Mouse (Mus musculus): ENCODE data around the gene Slc30a2. TPM values are rescaled to one million over a fixed set of nuclear protein-coding genes. Genes with fewer than 3 reads are reported as not detected.
"Not testable (repeated sequence)": the region's sequence is repeated elsewhere in the genome, so short reads cannot be mapped to it uniquely, and the experiment has no call there.

The Slc30a2 gene
- polyA plus RNA-seq, 1 experiment from 2014 or later: not detected

GRCm38 (mm10) chr4:134378089-134378615, 35.2 kb downstream of the Slc30a2 start:
- Histone ChIP-seq H3K9ac (ENCODE audit: low read length) (no peak overlapping the region), H3K9me3 (ENCODE audit: control insufficient read depth, low read length) (no peaks in the 10 kb centered on the region), H3K27ac (ENCODE audit: low read depth, low read length) (no peak overlapping the region), H3K4me1 (ENCODE audit: control insufficient read depth, insufficient read depth, low read length) (no peaks in the 10 kb centered on the region), H3K4me2 (no peak overlapping the region), H3K4me3 (ENCODE audit: low read depth, low read length) (no peak overlapping the region), H3K36me3 (ENCODE audit: control insufficient read depth, insufficient read depth, low read length) (no peaks in the 10 kb centered on the region), H3K27me3 (ENCODE audit: control insufficient read depth, insufficient read depth, low read length) (no peaks in the 10 kb centered on the region)
- DNase-seq (ENCODE audit: low spot score, missing footprints): no peak
- WGBS: 40% methylated on average over 10 of the region's 10 CpGs
- no peak for ATAC-seq (ENCODE audit: low FRiP score)

GRCm38 (mm10) chr4:134379510-134379909, 36.5 kb downstream of the Slc30a2 start:
- no peak for ATAC-seq (ENCODE audit: low FRiP score)
- Histone ChIP-seq H3K36me3 (ENCODE audit: control insufficient read depth, insufficient read depth, low read length) (no peaks in the 10 kb centered on the region), H3K4me2 (no peak overlapping the region), H3K4me1 (ENCODE audit: control insufficient read depth, insufficient read depth, low read length) (no peaks in the 10 kb centered on the region), H3K27ac (ENCODE audit: low read depth, low read length) (no peak overlapping the region), H3K27me3 (ENCODE audit: control insufficient read depth, insufficient read depth, low read length) (no peaks in the 10 kb centered on the region), H3K9ac (ENCODE audit: low read length) (no peak overlapping the region), H3K9me3 (ENCODE audit: control insufficient read depth, low read length) (no peaks in the 10 kb centered on the region), H3K4me3 (ENCODE audit: low read depth, low read length) (no peak overlapping the region)
- 83% methylated on average over 8 of the region's 8 CpGs for WGBS
- no peak for DNase-seq (ENCODE audit: low spot score, missing footprints)

- 100% methylated on average over 2 of the region's 6 CpGs for WGBS
- not testable (repeated sequence) for ATAC-seq (ENCODE audit: low FRiP score); DNase-seq (ENCODE audit: low spot score, missing footprints); H3K27ac ChIP-seq (ENCODE audit: low read depth, low read length); H3K4me1 ChIP-seq (ENCODE audit: control insufficient read depth, insufficient read depth, low read length); H3K4me3 ChIP-seq (ENCODE audit: low read depth, low read length); H3K9ac ChIP-seq (ENCODE audit: low read length); H3K4me2 ChIP-seq; H3K9me3 ChIP-seq (ENCODE audit: control insufficient read depth, low read length); H3K27me3 ChIP-seq (ENCODE audit: control insufficient read depth, insufficient read depth, low read length); H3K36me3 ChIP-seq (ENCODE audit: control insufficient read depth, insufficient read depth, low read length)
Observed at GRCm38 (mm10) chr4:134383750-134384149, 40.8 kb downstream of the Slc30a2 start, which contains the start of gene Extl1. Gene Extl1, minus strand, starts transcription at chr4:134383850.

GRCm38 (mm10) chr4:134387268-134387667, 44.3 kb downstream of the Slc30a2 start:
- no peaks in the 10 kb centered on the region for H3K4me1 ChIP-seq (ENCODE audit: control insufficient read depth, insufficient read depth, low read length)
- WGBS: 80% methylated on average over 6 of the region's 6 CpGs
- ATAC-seq (ENCODE audit: low FRiP score): no peak

GRCm38 (mm10) chr4:134388397-134388796, 45.4 kb downstream of the Slc30a2 start:
- no peaks in the 10 kb centered on the region for H3K4me1 ChIP-seq (ENCODE audit: control insufficient read depth, insufficient read depth, low read length)
- no peaks in the 10 kb centered on the region for H3K9me3 ChIP-seq (ENCODE audit: control insufficient read depth, low read length)
- H3K27ac ChIP-seq (ENCODE audit: low read depth, low read length): no peak overlapping the region
- H3K4me2 ChIP-seq: no peak overlapping the region
- WGBS: 20% methylated on average over 5 of the region's 5 CpGs
- ATAC-seq (ENCODE audit: low FRiP score): no peak
- no peaks in the 10 kb centered on the region for H3K27me3 ChIP-seq (ENCODE audit: control insufficient read depth, insufficient read depth, low read length)
- no peak overlapping the region for H3K9ac ChIP-seq (ENCODE audit: low read length)
- DNase-seq (ENCODE audit: low spot score, missing footprints): peak; percentile 92
- no peaks in the 10 kb centered on the region for H3K36me3 ChIP-seq (ENCODE audit: control insufficient read depth, insufficient read depth, low read length)
- H3K4me3 ChIP-seq (ENCODE audit: low read depth, low read length): no peak overlapping the region

More at GRCm38 (mm10) chr4:134387268-134387667, 44.3 kb downstream of the Slc30a2 start:
- no peak overlapping the region for H3K4me3 ChIP-seq (ENCODE audit: low read depth, low read length)
- H3K36me3 ChIP-seq (ENCODE audit: control insufficient read depth, insufficient read depth, low read length): no peaks in the 10 kb centered on the region
- H3K9me3 ChIP-seq (ENCODE audit: control insufficient read depth, low read length): no peaks in the 10 kb centered on the region
- H3K27ac ChIP-seq (ENCODE audit: low read depth, low read length): no peak overlapping the region
- H3K27me3 ChIP-seq (ENCODE audit: control insufficient read depth, insufficient read depth, low read length): no peaks in the 10 kb centered on the region
- no peak overlapping the region for H3K4me2 ChIP-seq
- H3K9ac ChIP-seq (ENCODE audit: low read length): no peak overlapping the region
- DNase-seq (ENCODE audit: low spot score, missing footprints): no peak

GRCm38 (mm10) chr4:134391636-134392035, 48.7 kb downstream of the Slc30a2 start:
- H3K9ac ChIP-seq (ENCODE audit: low read length): no peak overlapping the region
- no peaks in the 10 kb centered on the region for H3K27me3 ChIP-seq (ENCODE audit: control insufficient read depth, insufficient read depth, low read length)
- H3K9me3 ChIP-seq (ENCODE audit: control insufficient read depth, low read length): no peaks in the 10 kb centered on the region
- no peak for ATAC-seq (ENCODE audit: low FRiP score)
- H3K4me1 ChIP-seq (ENCODE audit: control insufficient read depth, insufficient read depth, low read length): peaks cover under 1% of the 10 kb centered on the region
- no peak overlapping the region for H3K4me2 ChIP-seq
- 59% methylated on average over 1 of the region's 1 CpGs for WGBS
- no peak overlapping the region for H3K27ac ChIP-seq (ENCODE audit: low read depth, low read length)
- no peaks in the 10 kb centered on the region for H3K36me3 ChIP-seq (ENCODE audit: control insufficient read depth, insufficient read depth, low read length)
- no peak for DNase-seq (ENCODE audit: low spot score, missing footprints)
- no peak overlapping the region for H3K4me3 ChIP-seq (ENCODE audit: low read depth, low read length)

- no peaks in the 10 kb centered on the region for H3K9me3 ChIP-seq (ENCODE audit: control insufficient read depth, low read length)
- H3K4me1 ChIP-seq (ENCODE audit: control insufficient read depth, insufficient read depth, low read length): peaks cover 6% of the 10 kb centered on the region
- no peaks in the 10 kb centered on the region for H3K36me3 ChIP-seq (ENCODE audit: control insufficient read depth, insufficient read depth, low read length)
- H3K9ac ChIP-seq (ENCODE audit: low read length): no peak overlapping the region
- WGBS: 22% methylated on average over 8 of the region's 8 CpGs
- no peak overlapping the region for H3K4me2 ChIP-seq
- no peak for DNase-seq (ENCODE audit: low spot score, missing footprints)
- H3K4me3 ChIP-seq (ENCODE audit: low read depth, low read length): no peak overlapping the region
- H3K27ac ChIP-seq (ENCODE audit: low read depth, low read length): no peak overlapping the region
- H3K27me3 ChIP-seq (ENCODE audit: control insufficient read depth, insufficient read depth, low read length): no peaks in the 10 kb centered on the region
- no peak for ATAC-seq (ENCODE audit: low FRiP score)
Observed at GRCm38 (mm10) chr4:134392595-134392994, 49.6 kb downstream of the Slc30a2 start.

GRCm38 (mm10) chr4:134393026-134393425, 50.0 kb downstream of the Slc30a2 start:
- Histone ChIP-seq H3K36me3 (ENCODE audit: control insufficient read depth, insufficient read depth, low read length) (no peaks in the 10 kb centered on the region), H3K9ac (ENCODE audit: low read length) (no peak overlapping the region), H3K27ac (ENCODE audit: low read depth, low read length) (no peak overlapping the region), H3K9me3 (ENCODE audit: control insufficient read depth, low read length) (no peaks in the 10 kb centered on the region), H3K4me3 (ENCODE audit: low read depth, low read length) (no peak overlapping the region), H3K4me2 (no peak overlapping the region), H3K27me3 (ENCODE audit: control insufficient read depth, insufficient read depth, low read length) (no peaks in the 10 kb centered on the region), H3K4me1 (ENCODE audit: control insufficient read depth, insufficient read depth, low read length) (peaks cover 6% of the 10 kb centered on the region)
- DNase-seq (ENCODE audit: low spot score, missing footprints) (peak; percentile 86), ATAC-seq (ENCODE audit: low FRiP score) (no peak)
- WGBS: 22% methylated on average over 12 of the region's 12 CpGs

- no peak overlapping the region for H3K4me2 ChIP-seq
Observed at GRCm38 (mm10) chr4:134395142-134395541, 52.2 kb downstream of the Slc30a2 start.

More at GRCm38 (mm10) chr4:134395142-134395541, 52.2 kb downstream of the Slc30a2 start:
- no peak overlapping the region for H3K4me3 ChIP-seq (ENCODE audit: low read depth, low read length)
- no peak for DNase-seq (ENCODE audit: low spot score, missing footprints)
- H3K9me3 ChIP-seq (ENCODE audit: control insufficient read depth, low read length): no peaks in the 10 kb centered on the region
- no peak for ATAC-seq (ENCODE audit: low FRiP score)
- WGBS: 93% methylated on average over 7 of the region's 7 CpGs
- H3K27me3 ChIP-seq (ENCODE audit: control insufficient read depth, insufficient read depth, low read length): no peaks in the 10 kb centered on the region
- no peak overlapping the region for H3K9ac ChIP-seq (ENCODE audit: low read length)
- peaks cover 6% of the 10 kb centered on the region for H3K4me1 ChIP-seq (ENCODE audit: control insufficient read depth, insufficient read depth, low read length)
- H3K36me3 ChIP-seq (ENCODE audit: control insufficient read depth, insufficient read depth, low read length): no peaks in the 10 kb centered on the region
- H3K27ac ChIP-seq (ENCODE audit: low read depth, low read length): no peak overlapping the region

Measured in midbrain, embryonic 11.5 days (tissue).